Mouse (Mus musculus) heart, adult 2 months (tissue): ENCODE data around the gene Casp9.

ENCODE experiments used
- CTCF ChIP-seq: fragments of 200-600 bp; IDR thresholded peaks from 2 replicates; pipeline ENCODE4 v1.8.1; 2022; ENCODE audit warnings: antibody characterized with exemption, mild to moderate bottlenecking, moderate library complexity
- POLR2A ChIP-seq: fragments of 200-500 bp; IDR thresholded peaks from 2 replicates; pipeline ENCODE4 v1.6.1; 2011; ENCODE audit warnings: mild to moderate bottlenecking, low read depth, low read length, control low read depth; ENCODE audit not compliant: insufficient read depth

- TF ChIP-seq CTCF (peak; percentile 52), POLR2A (no peak)
Measured at GRCm38 (mm10) chr4:141828177-141828576, 34.8 kb downstream of the Casp9 start.
